Mouse (Mus musculus) heart, embryonic 11.5 days (tissue): ENCODE data around the gene Lax1. TPM values are rescaled to one million over a fixed set of nuclear protein-coding genes. Genes with fewer than 3 reads are reported as not detected.
"Not testable (repeated sequence)": the region's sequence is repeated elsewhere in the genome, so short reads cannot be mapped to it uniquely, and the experiment has no call there.

ENCODE experiments used
- ATAC-seq: fragments of 200-750 bp; cut with Nextera tagmentation; replicated peaks from 2 replicates; pipeline ENCODE4 v1.8.0; 2017; ENCODE audit warnings: moderate library complexity; ENCODE audit not compliant: insufficient number of reproducible peaks, low FRiP score, low TSS enrichment
- H3K27ac ChIP-seq: fragments of 300-500 bp; sonication (generic); 2 replicates; pipeline ENCODE4 v1.5.1; 2014; ENCODE audit warnings: mild to moderate bottlenecking, low read depth, low read length
- H3K27me3 ChIP-seq: fragments of 300-500 bp; sonication (generic); 2 replicates; pipeline ENCODE4 v1.6.1; 2014; ENCODE audit warnings: mild to moderate bottlenecking, low read length, mixed read lengths; ENCODE audit not compliant: control insufficient read depth, insufficient read depth
- H3K36me3 ChIP-seq: fragments of 300-500 bp; sonication (generic); 2 replicates; pipeline ENCODE4 v1.6.1; 2014; ENCODE audit warnings: mild to moderate bottlenecking, low read length, moderate library complexity, mixed read lengths; ENCODE audit not compliant: control insufficient read depth, insufficient read depth
- H3K4me1 ChIP-seq: fragments of 300-500 bp; sonication (generic); 2 replicates; pipeline ENCODE4 v1.6.1; 2014; ENCODE audit warnings: low read length; ENCODE audit not compliant: control insufficient read depth, insufficient read depth
- H3K4me2 ChIP-seq: fragments of 300-500 bp; sonication (generic); 2 replicates; pipeline ENCODE4 v1.6.1; 2014; ENCODE audit warnings: mild to moderate bottlenecking, moderate library complexity
- H3K4me3 ChIP-seq: fragments of 300-500 bp; sonication (generic); 2 replicates; pipeline ENCODE4 v1.5.1; 2014; ENCODE audit warnings: low read depth, low read length
- H3K9ac ChIP-seq: fragments of 300-500 bp; sonication (generic); 2 replicates; pipeline ENCODE4 v1.6.1; 2014; ENCODE audit warnings: mild to moderate bottlenecking, low read depth, low read length, moderate library complexity
- H3K9me3 ChIP-seq: fragments of 300-500 bp; sonication (generic); replicated peaks from 2 replicates; pipeline ENCODE4 v1.6.1; 2016; ENCODE audit warnings: low read length; ENCODE audit not compliant: control insufficient read depth
- WGBS: fragments of 180-500 bp; shearing (Covaris S2); extraction: QIAGEN DNeasy Blood & Tissue Kit; methylation state at CpG from one replicate; pipeline ENCODE4 v1.1.7; 2014; ENCODE audit not compliant: insufficient replicate concordance; 5-methylcytosine and 5-hydroxymethylcytosine counted together
- polyA plus RNA-seq: library from polyadenylated mRNA; unstranded; fragments of >200 nt; fragmentation: Nextera tagmentation; extraction: Ambion mirVana; gene quantifications from 2 replicates; pipeline ENCODE4 v1.2.1, GENCODE M21; 2014

Lax1 gene
- polyA plus RNA-seq, 1 experiment from 2014 or later = 0.09 TPM

DNA sequence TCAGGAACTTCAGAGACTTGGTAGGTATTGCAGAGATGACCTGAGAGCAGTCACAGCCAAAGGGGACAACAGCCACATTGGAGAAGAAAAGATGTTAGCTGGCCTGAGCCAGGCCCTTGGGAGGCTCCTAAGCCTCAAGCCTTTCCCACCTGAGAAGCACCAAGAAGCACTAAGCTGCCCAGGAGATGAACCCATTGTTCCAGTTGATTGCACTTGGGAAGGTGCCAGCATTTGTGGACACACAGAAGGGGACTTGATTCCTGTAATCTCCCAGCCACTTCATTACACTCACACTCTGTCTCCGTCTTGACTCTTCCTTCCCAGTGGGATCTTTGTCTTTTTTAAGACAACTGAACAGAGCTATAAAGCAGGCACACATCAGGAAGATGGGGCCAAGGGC is 25.3 kb upstream of the Lax1 start:
- H3K4me3 ChIP-seq = no peak overlapping the region
- no peak overlapping the region for H3K4me2 ChIP-seq
- H3K4me1 ChIP-seq = no peaks in the 10 kb centered on the region
- WGBS = 47% methylated on average over 1 of the region's 1 CpGs
- no peaks in the 10 kb centered on the region for H3K27me3 ChIP-seq
- ATAC-seq = no peak
- H3K36me3 ChIP-seq = peaks cover 13% of the 10 kb centered on the region; the same call in 1 of the 2 replicates
- H3K27ac ChIP-seq = no peak overlapping the region
- H3K9me3 ChIP-seq = no peaks in the 10 kb centered on the region
- H3K9ac ChIP-seq = no peak overlapping the region

DNA sequence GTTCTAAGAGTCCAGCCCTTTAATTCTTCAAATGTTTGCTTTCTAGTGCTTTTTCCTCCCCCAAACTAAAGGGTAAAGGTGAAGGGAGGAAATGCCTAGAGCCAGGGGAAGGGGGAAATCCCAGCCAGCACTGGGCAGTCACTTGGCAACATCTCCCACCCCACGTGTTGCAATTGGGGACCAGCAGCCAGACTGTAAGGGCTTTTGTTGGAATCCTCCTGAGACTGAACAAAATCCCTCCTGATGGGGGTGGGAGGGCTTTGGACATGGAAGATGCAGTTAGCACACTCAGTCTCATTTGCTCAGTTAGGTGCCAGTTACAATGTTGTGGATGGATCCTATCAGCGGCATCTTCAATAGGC is 23.1 kb upstream of the Lax1 start:
- peaks cover 2% of the 10 kb centered on the region; the same call in 1 of the 2 replicates for H3K36me3 ChIP-seq
- 41% methylated on average over 2 of the region's 2 CpGs for WGBS
- H3K4me2 ChIP-seq = no peak overlapping the region
- no peak overlapping the region for H3K9ac ChIP-seq
- H3K4me1 ChIP-seq = no peaks in the 10 kb centered on the region
- no peak for ATAC-seq
- H3K27ac ChIP-seq = no peak overlapping the region
- H3K9me3 ChIP-seq = no peaks in the 10 kb centered on the region
- no peaks in the 10 kb centered on the region for H3K27me3 ChIP-seq
- no peak overlapping the region for H3K4me3 ChIP-seq

DNA sequence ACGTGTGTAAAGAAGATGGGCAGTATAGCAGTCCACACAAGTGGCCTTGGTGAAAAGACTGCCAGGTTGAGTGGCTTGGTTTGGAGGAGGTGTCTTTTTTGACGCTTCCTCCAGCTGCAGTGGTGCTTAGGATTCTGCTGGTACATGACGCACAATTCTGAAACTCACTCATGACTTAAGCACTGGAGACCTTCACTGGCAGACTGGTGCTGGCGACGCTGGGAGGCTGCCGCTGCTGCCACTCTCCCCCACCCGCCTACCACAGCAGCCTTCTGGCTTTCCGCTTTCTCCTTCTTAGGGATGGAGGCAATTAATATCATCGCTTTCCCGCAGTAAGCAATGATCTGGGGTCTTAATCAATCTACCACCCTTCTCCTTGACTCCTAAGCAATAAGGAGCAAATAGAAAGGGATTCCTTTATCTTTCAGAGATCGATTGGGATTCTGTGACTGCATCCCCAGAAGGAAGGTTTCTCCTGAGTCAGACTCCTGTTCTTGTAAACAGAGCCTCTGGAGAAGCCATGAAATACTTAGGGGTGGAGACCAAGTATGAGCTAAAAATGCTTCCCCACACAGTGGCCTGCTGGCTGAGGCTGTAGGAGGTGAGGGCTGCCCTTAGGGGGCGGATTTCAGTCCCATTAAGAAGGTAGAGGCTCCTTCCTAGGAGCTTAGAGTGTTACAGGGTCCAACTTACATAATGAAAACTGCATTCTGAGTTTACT is 22.5 kb upstream of the Lax1 start:
- Histone ChIP-seq H3K27ac (no peak overlapping the region), H3K36me3 (peaks cover 2% of the 10 kb centered on the region; the same call in 1 of the 2 replicates), H3K9me3 (no peaks in the 10 kb centered on the region), H3K27me3 (no peaks in the 10 kb centered on the region), H3K4me2 (no peak overlapping the region), H3K4me3 (no peak overlapping the region), H3K9ac (no peak overlapping the region), H3K4me1 (peaks cover 3% of the 10 kb centered on the region; the same call in 1 of the 2 replicates)
- WGBS = 61% methylated on average over 12 of the region's 12 CpGs
- ATAC-seq = no peak

DNA sequence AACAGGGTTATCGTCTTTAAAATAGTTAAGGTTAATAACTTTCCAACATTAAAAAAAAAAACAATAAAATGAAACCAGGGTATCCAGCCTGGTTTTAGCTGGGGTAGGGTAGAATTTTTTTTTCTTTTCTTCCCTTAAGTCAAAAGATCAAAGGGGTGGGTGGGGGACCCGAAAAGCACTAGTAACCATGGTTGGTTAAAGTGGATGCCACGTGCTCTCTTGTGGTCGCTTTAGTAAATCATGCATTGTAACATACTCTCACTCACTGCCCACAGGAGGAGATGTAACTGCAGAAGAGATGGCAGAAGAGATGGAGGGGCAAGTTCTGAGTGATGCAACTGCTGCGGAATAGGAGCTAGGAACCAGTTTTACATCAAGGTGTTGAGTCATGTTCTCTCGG is 21.5 kb upstream of the Lax1 start:
- H3K9ac ChIP-seq = no peak overlapping the region
- no peak overlapping the region for H3K27ac ChIP-seq
- H3K27me3 ChIP-seq = no peaks in the 10 kb centered on the region
- no peak overlapping the region for H3K4me2 ChIP-seq
- no peak overlapping the region for H3K4me3 ChIP-seq
- ATAC-seq = no peak
- H3K36me3 ChIP-seq = peaks cover 5% of the 10 kb centered on the region
- WGBS = 68% methylated on average over 6 of the region's 6 CpGs
- H3K4me1 ChIP-seq = peaks cover 3% of the 10 kb centered on the region; the same call in 1 of the 2 replicates
- H3K9me3 ChIP-seq = no peaks in the 10 kb centered on the region

DNA sequence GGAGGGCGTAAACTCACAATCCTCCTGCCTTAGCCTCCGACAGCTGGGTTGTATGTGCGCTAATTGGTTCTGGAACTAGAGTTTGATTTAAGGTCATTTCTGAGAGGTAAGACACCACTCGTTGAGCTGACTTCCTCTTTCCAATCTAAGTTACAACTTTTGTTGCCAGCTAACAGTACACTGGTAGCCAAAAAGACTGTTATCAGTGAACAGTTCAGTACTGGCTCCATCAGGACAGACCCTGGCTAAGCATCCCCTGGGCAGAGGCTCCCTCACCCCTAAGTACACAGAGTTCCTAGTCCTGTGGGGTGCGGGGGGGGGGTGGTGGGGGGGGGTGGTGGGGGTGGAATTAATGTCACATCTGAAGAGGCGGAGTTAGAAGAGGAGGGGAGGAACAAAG is 21.0 kb upstream of the Lax1 start:
- Histone ChIP-seq H3K4me3 (no peak overlapping the region), H3K4me2 (no peak overlapping the region), H3K27ac (no peak overlapping the region), H3K36me3 (peaks cover 7% of the 10 kb centered on the region), H3K4me1 (peaks cover 3% of the 10 kb centered on the region; the same call in 1 of the 2 replicates), H3K9me3 (no peaks in the 10 kb centered on the region), H3K9ac (no peak overlapping the region), H3K27me3 (no peaks in the 10 kb centered on the region)
- no peak for ATAC-seq
- WGBS = 68% methylated on average over 6 of the region's 6 CpGs

DNA sequence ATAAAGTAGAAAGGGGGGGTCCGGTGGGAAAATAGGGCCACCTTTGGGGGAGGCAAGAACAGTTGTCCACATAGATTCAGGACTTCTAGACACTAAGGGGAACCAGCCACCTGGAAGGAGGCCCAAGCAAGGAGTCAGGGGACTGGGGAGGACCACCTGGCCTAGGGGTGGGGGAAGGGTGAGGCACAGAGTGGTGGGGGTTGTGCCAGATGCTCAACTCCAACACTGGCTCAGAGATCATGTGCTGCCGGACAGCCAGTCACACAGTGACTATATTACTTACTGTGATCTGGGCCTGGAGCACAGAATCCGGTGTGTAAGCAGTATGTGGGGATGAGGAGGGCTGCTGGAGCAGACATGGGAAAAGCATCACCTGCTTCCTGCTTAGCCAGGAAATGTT is 19.4 kb upstream of the Lax1 start:
- Histone ChIP-seq H3K9me3 (no peaks in the 10 kb centered on the region), H3K4me3 (no peak overlapping the region), H3K36me3 (peaks cover 9% of the 10 kb centered on the region), H3K27ac (no peak overlapping the region), H3K27me3 (no peaks in the 10 kb centered on the region), H3K4me1 (peaks cover 3% of the 10 kb centered on the region; the same call in 1 of the 2 replicates), H3K9ac (no peak overlapping the region), H3K4me2 (no peak overlapping the region)
- WGBS = 71% methylated on average over 3 of the region's 3 CpGs
- ATAC-seq = no peak

DNA sequence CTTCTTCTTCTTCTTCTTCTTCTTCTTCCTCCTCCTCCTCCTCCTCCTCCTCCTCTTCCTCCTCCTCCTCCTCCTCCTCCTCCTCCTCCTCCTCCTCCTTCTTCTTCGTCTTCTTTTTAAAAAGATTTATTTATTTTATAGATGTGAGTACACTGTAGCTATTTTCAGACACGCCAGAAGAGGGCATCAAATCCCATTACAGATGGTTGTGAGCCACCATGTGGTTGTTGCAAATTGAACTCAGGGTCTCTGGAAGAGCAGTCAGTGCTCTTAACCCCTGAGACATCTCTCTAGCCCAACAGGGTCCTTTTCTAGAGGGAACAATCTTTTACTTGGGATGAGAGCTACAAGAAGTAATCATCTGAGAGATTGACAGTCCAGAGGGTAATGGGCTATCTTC is 11.9 kb upstream of the Lax1 start:
- H3K4me3 ChIP-seq, H3K9me3 ChIP-seq, H3K4me1 ChIP-seq, H3K27me3 ChIP-seq, H3K4me2 ChIP-seq, ATAC-seq, H3K27ac ChIP-seq, H3K9ac ChIP-seq, H3K36me3 ChIP-seq: not testable (repeated sequence)
- 33% methylated on average over 1 of the region's 2 CpGs for WGBS

DNA sequence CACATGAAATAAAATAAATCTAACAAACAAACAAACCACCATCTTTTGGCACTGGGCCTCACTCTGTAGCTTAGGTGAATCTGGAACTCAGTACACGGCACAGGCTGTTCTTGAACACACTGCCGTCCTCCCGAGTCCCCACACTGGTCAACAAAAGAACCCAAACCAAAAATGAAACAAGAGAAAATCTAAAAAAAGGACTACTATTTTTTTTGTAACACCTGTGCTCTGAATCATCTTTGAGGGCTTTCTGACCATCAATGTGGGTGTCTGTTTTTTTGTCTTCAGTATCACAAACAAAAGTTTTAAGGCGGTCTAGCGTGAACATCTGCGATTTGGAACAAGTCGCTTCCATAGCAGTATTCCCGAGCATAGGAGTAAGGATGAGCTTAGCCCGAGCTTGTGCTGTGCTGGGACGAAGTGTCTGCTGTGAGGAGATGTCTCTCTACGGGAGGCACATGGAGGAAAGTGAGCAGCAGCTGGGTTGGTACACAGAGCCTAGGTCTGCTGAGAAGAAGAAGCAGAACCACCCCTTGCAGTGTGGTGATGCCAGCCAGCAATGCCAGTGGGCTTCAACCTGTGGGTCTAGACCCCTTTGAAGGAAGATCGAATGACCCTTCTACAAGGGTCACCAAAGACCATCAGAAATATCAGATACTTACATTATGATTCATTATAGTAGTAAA is 8.2 kb upstream of the Lax1 start:
- peaks cover 32% of the 10 kb centered on the region for H3K4me1 ChIP-seq
- no peaks in the 10 kb centered on the region for H3K9me3 ChIP-seq
- H3K4me2 ChIP-seq = no peak overlapping the region
- no peaks in the 10 kb centered on the region for H3K27me3 ChIP-seq
- no peak overlapping the region for H3K9ac ChIP-seq
- no peak overlapping the region for H3K27ac ChIP-seq
- WGBS = 87% methylated on average over 12 of the region's 12 CpGs
- no peak overlapping the region for H3K4me3 ChIP-seq
- H3K36me3 ChIP-seq = no peaks in the 10 kb centered on the region
- ATAC-seq = no peak
